Mouse (Mus musculus): Measurements from ENCODE around the gene Spef1.

DNA sequence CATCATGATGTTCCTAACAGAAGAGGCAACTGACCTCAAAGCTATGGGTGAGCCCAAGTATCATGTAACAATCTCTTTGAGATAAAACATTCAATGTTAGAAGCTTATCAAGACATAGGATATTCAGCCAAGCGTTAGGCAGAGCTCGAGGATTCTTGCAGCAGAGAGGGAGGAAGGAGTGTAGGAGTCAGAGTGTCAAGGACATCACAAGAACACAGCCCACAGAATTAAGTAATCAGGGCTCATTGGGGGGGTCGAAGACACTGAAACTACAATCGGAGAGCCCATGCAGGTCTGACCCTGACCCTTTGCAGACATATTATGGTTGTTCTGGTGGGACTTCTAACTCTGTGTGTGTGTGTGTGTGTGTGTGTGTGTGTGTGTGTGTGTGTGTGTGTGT lies 32.9 kb upstream of the Spef1 start:
- TF ChIP-seq CTCF (IDR thresholded peaks at IDR 0.05; ENCODE audit: low read depth, low read length) = no peak
- no peak for TF ChIP-seq GATA1 (IDR thresholded peaks at IDR 0.05; ENCODE audit: borderline replicate concordance, low read length)
- TF ChIP-seq POLR2AphosphoS5 (IDR thresholded peaks at IDR 0.05; ENCODE audit: insufficient replicate concordance, low read depth, low read length) = no peak
- no peak for TF ChIP-seq TAL1 (conservative IDR thresholded peaks at IDR 0.05; ENCODE audit: low read depth, low read length)
- TF ChIP-seq GATA2 (IDR thresholded peaks at IDR 0.05; ENCODE audit: borderline replicate concordance, low read depth, low read length) = no peak

Data from G1E (cell line).